In genomic region chr3:88215553-88216004, GRCm38 (mm10) we compare ENCODE assay signal across 8 mouse cellular contexts. TPM values are rescaled to one million over a fixed set of nuclear protein-coding genes. Genes with fewer than 3 reads are reported as not detected.
DNase-seq lines count a peak whose midpoint lies in the region; ATAC-seq and TF ChIP-seq lines count a peak whose summit lies in the region.

No protein-coding gene starts in this region.

- no peak for TF ChIP-seq CTCF in thymus, adult 2 months (IDR thresholded peaks at IDR 0.05; ENCODE audit: borderline replicate concordance, control insufficient read depth, extremely low read depth, insufficient read depth, low read length, poor library complexity)

- H3K4me3 ChIP-seq in thymus, adult 2 months (ENCODE audit: control insufficient read depth, insufficient read depth, low read length), result peak overlapping the region; percentile 18
- H3K4me3 ChIP-seq in limb, embryonic 10.5 days, result peak overlapping the region; percentile 24; the same call in 1 of the 2 replicates
- peak overlapping the region; percentile 82 for H3K4me3 ChIP-seq in neural tube, embryonic 13.5 days

- no peak overlapping the region for H3K27ac ChIP-seq in thymus, adult 2 months (ENCODE audit: control insufficient read depth, insufficient read depth, low read length)
- H3K27ac ChIP-seq in limb, embryonic 10.5 days, result no peak overlapping the region
- peak overlapping the region; percentile 98 for H3K27ac ChIP-seq in neural tube, embryonic 13.5 days (replicated peaks)

- TF ChIP-seq POLR2A in thymus, adult 2 months (IDR thresholded peaks at IDR 0.05; ENCODE audit: control insufficient read depth, extremely low read depth, insufficient read depth, low read length, poor library complexity), result no peak

- H3K36me3 ChIP-seq in thymus, adult 2 months (ENCODE audit: control insufficient read depth, insufficient read depth, low read length), result no peaks in the 10 kb centered on the region
- H3K36me3 ChIP-seq in limb, embryonic 10.5 days, result no peaks in the 10 kb centered on the region
- H3K36me3 ChIP-seq in neural tube, embryonic 13.5 days, result peaks cover 28% of the 10 kb centered on the region

- WGBS in thymus, adult 2 months, result 3% methylated on average over 23 of the region's 23 CpGs
- WGBS in limb, embryonic 10.5 days, result under 1% methylated on average over 23 of the region's 23 CpGs
- under 1% methylated on average over 22 of the region's 23 CpGs for WGBS in neural tube, embryonic 13.5 days

- H3K4me2 ChIP-seq in neural tube, embryonic 13.5 days, result peak overlapping the region; percentile 88

- no peak for DNase-seq in cerebellum, adult 8-10 months
- DNase-seq in thymus, adult 2 months, result no peak
- DNase-seq in thymus, postnatal 14 days, result no peak
- peak; percentile 59 for DNase-seq in limb, embryonic 10.5 days (ENCODE audit: low spot score)
- DNase-seq in left cerebral cortex, adult 11 months (ENCODE audit: low spot score), result no peak

- H3K9ac ChIP-seq in neural tube, embryonic 13.5 days, result peak overlapping the region; percentile 98

- ATAC-seq in cerebellum, adult (ENCODE audit: insufficient number of reproducible peaks, low FRiP score, low TSS enrichment), result peak; percentile 31; the same call in 1 of the 2 replicates
- no peak for ATAC-seq in neural tube, embryonic 13.5 days (ENCODE audit: low read depth)
- no peak; the same call in 1 of the 2 replicates for ATAC-seq in granulocyte monocyte progenitor cell, adult 5-6 weeks (replicated peaks; ENCODE audit: poor library complexity, severe bottlenecking)

- H3K9me3 ChIP-seq in limb, embryonic 10.5 days (replicated peaks), result no peaks in the 10 kb centered on the region
- no peaks in the 10 kb centered on the region for H3K9me3 ChIP-seq in neural tube, embryonic 13.5 days

- H3K4me1 ChIP-seq in thymus, adult 2 months (replicated peaks; ENCODE audit: control insufficient read depth, insufficient read depth, low read length), result peaks cover 10% of the 10 kb centered on the region
- peaks cover 18% of the 10 kb centered on the region for H3K4me1 ChIP-seq in limb, embryonic 10.5 days
- H3K4me1 ChIP-seq in neural tube, embryonic 13.5 days (replicated peaks), result peaks cover 86% of the 10 kb centered on the region

- H3K27me3 ChIP-seq in thymus, adult 2 months (ENCODE audit: control insufficient read depth, insufficient read depth, low read length), result peaks cover 35% of the 10 kb centered on the region
- H3K27me3 ChIP-seq in limb, embryonic 10.5 days (ENCODE audit: low read depth, poor library complexity, severe bottlenecking), result peaks cover 100% of the 10 kb centered on the region
- H3K27me3 ChIP-seq in neural tube, embryonic 13.5 days, result peaks cover 58% of the 10 kb centered on the region

RNA-seq across cellular contexts. Expression of gene Rhbg, which starts 38.9 kb away (rescaled TPM):
- polyA plus RNA-seq in thymus, adult 2 months (2012; rRNA removed), result 2.5 and 2.7 TPM in 2 replicates
- polyA plus RNA-seq in limb, embryonic 10.5 days (2016; fragmentation: Nextera tagmentation; extraction: Ambion mirVana), result 0.18 and 0.34 TPM in 2 replicates
- 0.15 and 0.67 TPM in 2 replicates for polyA plus RNA-seq in neural tube, embryonic 13.5 days (2015; fragmentation: Nextera tagmentation; extraction: Ambion mirVana)
- not detected in 2 replicates for total RNA-seq in granulocyte monocyte progenitor cell, adult 5-6 weeks (2014; fragmentation: Nextera tagmentation)
- total RNA-seq in granulocyte monocyte progenitor cell, adult 5-6 weeks (2017), result not detected in 2 replicates

Comparison
In these comparisons a context has a peak if more than half of its experiments do, and no peak if none do; other contexts are left out.
1. H3K4me3 ChIP-seq: peak in every context shown above with its lines; median percentile 82 in neural tube, embryonic 13.5 days; 24 in limb, embryonic 10.5 days; 18 in thymus, adult 2 months.